Mouse (Mus musculus) heart, adult 2 months (tissue): ENCODE measurements around the gene Prss42. TPM values are rescaled to one million over a fixed set of nuclear protein-coding genes. Genes with fewer than 3 reads are reported as not detected.

ENCODE experiments used
- DNase-seq, 2 experiments: peaks; one replicate each; pipeline ENCODE4 v3.0.0; 2021
- H3K27ac ChIP-seq: fragments of 200-600 bp; 2 replicates; pipeline ENCODE4 v1.8.1; 2022
- H3K27me3 ChIP-seq: fragments of 200-500 bp; 2 replicates; pipeline ENCODE4 v1.6.1; 2012; ENCODE audit warnings: mild to moderate bottlenecking, low read length, inconsistent platforms, mixed read lengths; ENCODE audit not compliant: control insufficient read depth, insufficient read depth
- H3K36me3 ChIP-seq: fragments of 200-500 bp; 2 replicates; pipeline ENCODE4 v1.6.1; 2012; ENCODE audit warnings: low read length, inconsistent platforms; ENCODE audit not compliant: control insufficient read depth, insufficient read depth
- H3K4me1 ChIP-seq: fragments of 200-500 bp; 2 replicates; pipeline ENCODE4 v1.6.1; 2011; ENCODE audit warnings: low read length; ENCODE audit not compliant: control insufficient read depth, insufficient read depth
- H3K4me3 ChIP-seq: fragments of 200-600 bp; 2 replicates; pipeline ENCODE4 v1.8.1; 2022
- H3K79me2 ChIP-seq: fragments of 200-500 bp; replicated peaks from 2 replicates; pipeline ENCODE4 v1.6.1; 2012; ENCODE audit warnings: mild to moderate bottlenecking, inconsistent platforms, low read length, moderate library complexity, mixed read lengths; ENCODE audit not compliant: control insufficient read depth, insufficient read depth
- H3K9ac ChIP-seq: fragments of 200-500 bp; 2 replicates; pipeline ENCODE4 v1.6.1; 2012; ENCODE audit warnings: low read depth, mild to moderate bottlenecking, control low read depth, inconsistent platforms, low read length, mixed read lengths
- CTCF ChIP-seq: fragments of 200-600 bp; IDR thresholded peaks from 2 replicates; pipeline ENCODE4 v1.8.1; 2022; ENCODE audit warnings: antibody characterized with exemption, mild to moderate bottlenecking, moderate library complexity
- EP300 ChIP-seq: fragments of 200-500 bp; IDR thresholded peaks from 2 replicates; pipeline ENCODE4 v1.6.1; 2011; ENCODE audit warnings: low read depth, low read length, control low read depth; ENCODE audit not compliant: insufficient read depth
- POLR2A ChIP-seq: fragments of 200-500 bp; IDR thresholded peaks from 2 replicates; pipeline ENCODE4 v1.6.1; 2011; ENCODE audit warnings: mild to moderate bottlenecking, low read depth, low read length, control low read depth; ENCODE audit not compliant: insufficient read depth
- WGBS: fragments of 180-500 bp; shearing (Covaris S2); methylation state at CpG from one replicate; pipeline ENCODE4 v1.1.7; 2018; 5-methylcytosine and 5-hydroxymethylcytosine counted together
- intact Hi-C: fragments of 180-260 bp; cut with DNase I; formaldehyde crosslinking; loops from one replicate; pipeline ENCODE4 v1.15.1; 2025
- polyA plus RNA-seq: library from polyadenylated mRNA; depleted of rRNA; stranded (reverse); fragments of >200 nt; gene quantifications from 2 replicates; pipeline ENCODE4 v1.2.3, GENCODE M21; 2012
- total RNA-seq, 2 experiments: library from RNA; stranded (reverse); gene quantifications; 2 replicates each; pipeline ENCODE4 v1.2.3; 2021

Prss42 gene
- total and polyA plus RNA-seq, 3 experiments: not detected

DNA sequence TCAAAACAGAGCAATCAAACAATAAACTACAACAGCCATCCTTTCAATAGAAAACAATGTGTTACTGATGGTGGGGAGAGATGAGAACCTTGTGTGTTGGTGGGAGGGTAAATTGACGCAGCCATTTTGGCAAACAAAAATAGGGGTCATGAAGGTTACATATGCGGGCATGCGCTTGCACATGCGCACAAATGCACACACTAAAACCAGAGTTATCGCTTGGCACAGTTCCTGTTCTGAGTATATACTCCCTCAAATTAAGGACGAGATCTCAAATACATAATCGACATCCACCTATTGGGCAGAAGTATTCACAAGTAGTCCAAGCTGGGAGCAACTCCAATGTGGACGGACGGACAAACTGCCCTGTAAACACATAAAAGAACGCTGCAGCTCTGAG lies 25.6 kb upstream of the Prss42 start:
- TF ChIP-seq POLR2A (peak; percentile 58; the same call in 1 of the 2 replicates), EP300 (0 out of 2 replicates have a peak, but pooled peaks have one; percentile 48), CTCF (no peak)
- Histone ChIP-seq H3K4me3 (no peak overlapping the region), H3K36me3 (no peaks in the 10 kb centered on the region), H3K4me1 (no peaks in the 10 kb centered on the region), H3K27me3 (no peaks in the 10 kb centered on the region), H3K27ac (no peak overlapping the region), H3K9ac (no peak overlapping the region), H3K79me2 (no peaks in the 10 kb centered on the region)
- intact Hi-C loops: no loop called here
- no peak for DNase-seq
- 65% methylated on average over 10 of the region's 10 CpGs for WGBS

DNA sequence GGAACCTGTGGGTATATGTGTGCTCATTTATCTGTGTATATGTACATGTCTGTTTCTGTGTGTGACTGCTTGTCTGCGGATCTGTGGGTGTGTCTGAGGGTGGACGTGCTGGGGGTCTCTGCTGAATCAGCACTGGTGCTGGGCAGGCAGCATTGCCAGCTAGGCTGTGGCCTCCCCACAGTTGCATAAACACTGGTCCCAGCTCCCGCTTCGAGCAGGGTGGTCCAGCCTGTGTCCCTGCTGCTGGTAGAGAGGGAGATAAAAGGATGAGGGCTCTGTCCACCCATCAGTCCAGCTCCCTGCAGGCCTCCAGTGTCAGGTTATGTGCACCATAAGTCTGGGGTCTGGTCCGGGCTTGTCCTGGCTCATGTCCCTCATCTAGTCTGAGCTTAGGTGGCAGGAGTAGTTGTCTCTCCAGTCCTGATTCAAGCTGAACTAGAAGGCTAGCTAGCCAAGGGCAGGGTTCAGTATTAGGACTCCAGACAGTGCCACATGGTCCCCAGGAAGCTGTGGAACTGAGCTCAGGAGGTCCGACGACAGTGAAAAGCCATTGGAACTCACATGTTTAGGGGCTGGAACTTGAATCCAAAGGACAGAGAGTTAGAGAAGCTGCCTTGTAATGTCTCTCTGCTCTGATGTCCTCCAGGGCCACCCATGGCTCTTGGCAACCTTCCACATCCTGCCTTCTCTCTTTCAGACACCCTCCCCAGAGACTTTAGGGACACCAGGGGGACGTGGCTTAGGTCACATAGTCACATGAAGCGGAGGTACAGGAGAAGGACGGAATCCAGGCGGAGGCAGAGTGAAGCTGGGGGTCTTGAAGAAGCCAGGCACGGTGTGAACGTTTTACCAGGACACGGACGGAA lies 23.3 kb upstream of the Prss42 start:
- no peak overlapping the region for H3K27ac ChIP-seq
- no peak for DNase-seq
- H3K36me3 ChIP-seq: no peaks in the 10 kb centered on the region
- H3K9ac ChIP-seq: no peak overlapping the region
- no peaks in the 10 kb centered on the region for H3K79me2 ChIP-seq
- TF ChIP-seq EP300: no peak
- no peak for TF ChIP-seq CTCF
- TF ChIP-seq POLR2A: no peak
- H3K4me3 ChIP-seq: no peak overlapping the region
- H3K27me3 ChIP-seq: no peaks in the 10 kb centered on the region
- 50% methylated on average over 15 of the region's 15 CpGs for WGBS
- no peaks in the 10 kb centered on the region for H3K4me1 ChIP-seq
- intact Hi-C loops: no loop called here

DNA sequence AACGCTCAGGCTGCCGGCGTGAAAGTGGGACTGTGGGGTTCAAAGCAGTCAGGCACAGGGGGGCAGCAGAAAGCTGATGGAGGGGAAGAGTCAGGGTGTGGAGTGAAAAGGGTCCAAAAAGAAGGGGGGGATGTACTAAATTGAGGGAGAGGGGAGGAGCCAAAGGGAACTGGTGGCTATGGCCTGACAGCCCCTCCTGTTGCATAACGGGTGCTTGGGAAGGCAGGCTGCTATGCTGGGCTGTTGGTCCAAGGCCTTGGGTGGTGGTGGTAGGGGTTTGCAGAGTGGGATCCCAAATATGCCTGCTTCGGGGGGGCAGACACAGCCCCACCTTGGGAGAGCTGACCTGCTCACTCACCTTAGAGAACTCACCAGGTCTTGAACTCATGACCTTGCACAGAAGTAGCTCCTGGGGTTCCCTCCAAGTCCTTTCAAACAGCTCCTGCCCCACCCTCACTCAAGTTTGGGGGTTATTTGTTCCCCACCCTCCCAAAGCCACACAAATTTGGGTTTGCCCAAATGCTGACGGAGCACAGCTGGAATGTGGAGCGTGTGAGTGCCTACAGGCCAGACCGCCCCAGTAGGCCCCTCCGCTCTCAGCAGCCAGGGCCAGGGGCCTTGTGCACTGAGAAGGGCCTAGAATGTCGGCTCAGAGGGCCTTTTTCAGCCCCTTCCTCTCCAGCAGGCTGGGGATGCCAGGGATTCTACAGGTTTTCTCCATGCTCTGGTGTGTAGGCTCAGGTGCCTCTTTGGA lies 22.5 kb upstream of the Prss42 start:
- intact Hi-C loops: no loop called here

DNA sequence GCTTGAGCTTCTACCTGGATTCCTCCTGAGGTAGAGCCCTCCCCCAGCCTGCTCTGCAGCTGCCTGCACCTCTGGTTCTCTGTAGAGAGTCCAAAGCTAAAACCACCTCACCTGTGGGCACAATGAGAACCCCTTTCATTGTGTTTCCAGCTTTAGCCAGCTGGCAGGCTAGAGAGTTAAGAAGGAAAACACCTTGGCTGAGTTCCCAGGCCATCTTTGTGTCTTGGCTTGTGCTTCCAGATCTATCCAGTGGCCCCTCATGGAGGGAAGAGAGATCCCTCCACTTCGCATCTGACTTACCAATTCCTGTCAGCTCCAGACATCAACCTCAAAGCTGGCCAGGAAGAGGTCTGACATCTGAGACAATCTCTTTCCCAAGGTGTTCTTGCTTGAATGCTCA lies 19.9 kb upstream of the Prss42 start:
- H3K9ac ChIP-seq: no peak overlapping the region
- no peak overlapping the region for H3K27ac ChIP-seq
- no peak overlapping the region for H3K4me3 ChIP-seq
- no peaks in the 10 kb centered on the region for H3K36me3 ChIP-seq
- H3K4me1 ChIP-seq: no peaks in the 10 kb centered on the region; the same call in 1 of the 2 replicates
- H3K27me3 ChIP-seq: no peaks in the 10 kb centered on the region
- intact Hi-C loops: loop anchor here (2.0 kb wide), 1 partner anchor 19 kb away; no protein-coding TSS in a partner anchor
- WGBS: 55% methylated on average over 1 of the region's 1 CpGs
- no peak for DNase-seq
- TF ChIP-seq POLR2A (no peak), EP300 (no peak), CTCF (no peak)
- H3K79me2 ChIP-seq: no peaks in the 10 kb centered on the region

More for the DNA sequence above, 22.5 kb upstream of the Prss42 start:
- Histone ChIP-seq H3K27me3 (no peaks in the 10 kb centered on the region), H3K36me3 (no peaks in the 10 kb centered on the region), H3K4me3 (no peak overlapping the region), H3K9ac (no peak overlapping the region), H3K79me2 (no peaks in the 10 kb centered on the region), H3K27ac (no peak overlapping the region), H3K4me1 (no peaks in the 10 kb centered on the region)
- DNase-seq: no peak
- WGBS: 78% methylated on average over 10 of the region's 10 CpGs
- TF ChIP-seq EP300 (no peak), POLR2A (no peak)

DNA sequence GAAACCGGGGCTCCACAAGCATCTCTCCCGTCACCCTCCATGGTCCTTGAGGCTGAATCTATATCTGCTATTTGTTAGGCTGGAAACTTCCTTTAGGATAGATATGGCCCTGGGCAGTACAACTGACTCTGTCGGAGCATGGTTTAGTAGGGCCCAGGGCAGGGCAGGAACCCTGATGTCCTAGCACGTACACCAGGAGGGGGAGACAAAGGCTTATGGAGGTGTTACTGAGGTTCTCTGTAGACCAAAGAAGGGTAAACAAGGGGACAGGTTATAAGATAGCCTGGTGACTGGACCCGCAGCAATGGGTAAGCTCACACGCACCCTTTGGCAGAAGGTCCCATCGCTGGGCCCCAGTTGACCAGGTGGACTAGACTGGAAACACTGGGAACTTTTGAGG lies 19.4 kb upstream of the Prss42 start:
- Histone ChIP-seq H3K36me3 (no peaks in the 10 kb centered on the region), H3K4me1 (no peaks in the 10 kb centered on the region; the same call in 1 of the 2 replicates), H3K27ac (no peak overlapping the region), H3K4me3 (no peak overlapping the region), H3K79me2 (no peaks in the 10 kb centered on the region), H3K9ac (no peak overlapping the region), H3K27me3 (no peaks in the 10 kb centered on the region)
- TF ChIP-seq CTCF: no peak
- TF ChIP-seq EP300: no peak
- TF ChIP-seq POLR2A: no peak
- no peak for DNase-seq
- intact Hi-C loops: loop anchor here (2.0 kb wide), 1 partner anchor 20 kb away; no protein-coding TSS in a partner anchor
- 86% methylated on average over 7 of the region's 7 CpGs for WGBS
